Mouse (Mus musculus) spleen, postnatal 10 days (tissue): ENCODE measurements at regions not wholly inside any gene's neighbourhood (a gene's known extent, or its start where the extent isn't known, plus 50 kb on each side); places are given as distances from the start of the nearest gene placed in this dataset.

Source experiments
- DNase-seq, 2 experiments: peaks; one replicate each; pipeline ENCODE4 v3.0.0; 2021 to 2022; ENCODE audit warnings: low spot score in 2 of 2

- peak in 1 of 2 experiments; percentile 44 for DNase-seq
Observed at GRCm38 (mm10) chr2:169035315-169035714, 79.9 kb upstream of the Zfp64 start.

DNA sequence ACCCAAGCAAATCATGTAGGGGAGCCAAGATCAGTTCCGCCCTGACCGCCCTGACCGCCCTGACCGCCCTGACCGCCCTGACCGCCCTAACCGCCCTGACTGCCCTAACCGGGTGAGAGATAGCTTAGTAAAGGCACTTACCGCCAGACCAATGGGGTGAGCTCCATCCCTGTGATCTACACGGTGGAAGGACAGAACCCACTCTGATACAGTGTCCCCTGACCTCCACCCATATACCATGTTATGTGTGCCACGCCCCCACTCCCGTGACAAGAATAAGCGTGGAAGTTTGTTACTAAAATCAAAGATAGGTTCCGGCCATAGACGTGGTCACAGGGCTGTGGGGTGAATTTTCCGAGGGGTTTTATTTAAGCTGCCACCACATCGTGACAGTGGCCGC, 78.6 kb upstream of the Zfp64 start:
- DNase-seq = no peak

DNA sequence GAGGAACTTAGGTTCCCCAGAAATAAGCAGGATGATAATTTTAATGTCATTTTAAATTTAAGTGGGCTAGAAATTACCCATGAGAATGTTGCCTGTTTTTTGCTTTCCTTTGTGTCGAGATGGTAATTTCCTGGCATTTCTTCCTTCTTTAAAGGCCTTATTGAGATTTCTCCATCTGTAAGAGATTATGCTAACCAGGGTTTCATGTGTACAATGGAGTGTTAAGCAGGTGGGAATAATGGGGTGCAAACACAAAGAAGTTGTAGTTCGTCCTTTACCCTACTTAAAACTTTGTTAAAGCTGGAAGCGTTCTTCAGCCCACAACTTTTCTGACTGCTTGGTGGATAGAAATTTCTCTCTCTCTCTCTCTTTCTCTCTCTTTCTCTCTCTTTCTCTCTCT, 77.8 kb upstream of the Zfp64 start:
- DNase-seq = no peak

- no peak for DNase-seq
Observed at GRCm38 (mm10) chr2:169028531-169029114, 73.2 kb upstream of the Zfp64 start.

GRCm38 (mm10) chr2:169019037-169019436, 63.6 kb upstream of the Zfp64 start:
- DNase-seq = no peak

GRCm38 (mm10) chr2:169010271-169010670, 54.9 kb upstream of the Zfp64 start:
- DNase-seq = no peak

DNA sequence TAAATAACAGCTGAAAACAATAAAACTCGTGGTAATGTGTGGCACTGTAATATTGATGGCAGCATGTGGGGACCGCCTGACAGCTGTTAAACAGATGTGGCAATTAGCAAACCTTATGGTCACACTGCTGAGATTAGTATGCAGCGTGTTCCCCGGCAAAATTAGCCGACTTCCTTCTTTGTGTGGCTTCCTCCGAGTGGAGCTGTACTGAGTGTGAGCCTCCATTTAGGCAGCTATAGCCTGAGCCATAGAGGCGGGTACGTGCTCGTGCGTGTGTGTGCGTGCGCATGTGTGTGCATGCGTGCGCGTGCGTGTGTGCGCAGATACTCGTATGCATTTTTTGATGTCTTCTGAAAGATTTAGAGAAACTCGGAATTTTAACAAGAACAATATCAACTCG, 53.4 kb upstream of the Zfp64 start:
- no peak for DNase-seq

DNA sequence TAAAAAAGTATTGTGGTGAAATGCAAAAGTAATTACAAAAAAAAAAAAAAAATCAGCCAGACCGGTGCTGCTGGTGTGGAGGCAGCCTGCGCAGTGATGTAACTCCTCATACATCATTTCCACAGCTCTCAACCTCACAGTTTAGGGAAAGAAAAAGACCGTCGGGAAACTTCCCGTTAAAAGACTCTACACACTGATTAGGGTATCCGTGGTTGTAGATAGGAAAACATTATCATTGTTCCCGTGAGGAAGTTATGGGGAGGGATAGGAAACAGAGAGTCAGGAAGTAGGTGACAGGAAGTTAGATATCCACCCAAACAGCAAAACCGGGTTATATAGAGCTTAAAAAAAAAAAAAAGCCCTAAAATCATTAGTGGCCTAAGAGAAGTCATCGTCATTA, 52.9 kb upstream of the Zfp64 start:
- DNase-seq = no peak

DNA sequence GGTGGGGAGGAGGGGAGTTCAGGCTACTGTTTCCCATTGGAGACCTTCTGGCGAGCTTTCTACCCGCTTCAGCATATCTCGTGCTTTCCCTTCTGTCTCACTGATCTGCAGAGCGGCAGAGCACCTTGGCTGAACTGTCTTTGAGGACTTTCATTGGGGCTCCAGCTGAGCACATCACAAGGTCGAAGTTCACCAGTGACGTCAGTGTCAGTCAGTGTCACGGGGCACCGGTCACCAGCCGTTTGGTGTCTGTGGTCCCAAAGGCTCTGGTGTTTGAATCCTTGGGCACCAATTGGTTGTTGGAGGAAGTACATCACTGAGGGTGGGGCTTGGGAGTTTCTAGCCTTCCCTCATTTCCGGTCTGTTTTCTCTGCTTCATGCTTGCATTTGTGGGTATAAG, 51.2 kb upstream of the Zfp64 start:
- no peak for DNase-seq

DNA sequence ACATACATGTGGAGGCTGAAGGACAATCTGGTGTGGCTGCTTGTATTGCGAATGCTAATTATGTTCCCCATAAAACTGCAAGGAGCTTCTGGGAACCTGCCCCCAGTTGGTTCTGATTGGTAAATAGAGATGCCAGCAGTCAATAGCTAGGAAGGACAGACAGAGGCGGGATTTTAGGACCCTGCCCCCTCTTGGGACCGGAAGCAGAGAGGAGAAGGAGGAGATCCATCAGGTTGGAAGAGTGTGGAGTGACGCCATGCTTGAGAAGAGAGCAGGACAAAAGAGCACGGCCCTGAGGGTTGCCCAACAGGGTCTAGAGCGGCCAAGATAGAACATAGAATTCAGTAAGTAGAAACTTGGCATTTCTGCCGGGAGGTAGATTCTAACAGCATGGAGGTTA, 50.4 kb upstream of the Zfp64 start:
- no peak for DNase-seq
